Comparison of ENCODE assay signal across 23 mouse cellular contexts in genomic region chr6:124955212-124955611, GRCm38 (mm10). TPM values are rescaled to one million over a fixed set of nuclear protein-coding genes. Genes with fewer than 3 reads are reported as not detected.
DNase-seq lines count a peak whose midpoint lies in the region; TF ChIP-seq lines count a peak whose summit lies in the region.
"Had no signal": no experiment of that assay in that cellular context is flagged by ENCODE, and none has a peak within 500 bp of the region (broad histone marks: within the 10 kb centered on the region; RNA-seq: fewer than 3 reads in every experiment).

No protein-coding gene starts in this region.

- H3K27ac ChIP-seq in CH12.LX (ENCODE audit: insufficient read depth, low read depth) (no peak overlapping the region), ES-E14 (ENCODE audit: insufficient read depth, low read depth, low read length, poor library complexity, severe bottlenecking) (peak overlapping the region; percentile 99)
- H3K27ac ChIP-seq: heart, adult 2 months; heart, embryonic 10.5 days; heart, embryonic 13.5 days; hindbrain, embryonic 14.5 days; hindbrain, postnatal 0 days had no signal

- H3K9ac ChIP-seq in CH12.LX (ENCODE audit: insufficient read depth, low read depth): no peak overlapping the region
- H3K9ac ChIP-seq in ES-E14 (ENCODE audit: insufficient read depth, low read depth, low read length, poor library complexity, severe bottlenecking): 0 out of 2 replicates have a peak overlapping the region, but pooled peaks have one; percentile 10
- H3K9ac ChIP-seq: heart, embryonic 13.5 days; hindbrain, embryonic 14.5 days had no signal

- H3K27me3 ChIP-seq in CH12.LX (replicated peaks): no peaks in the 10 kb centered on the region
- H3K27me3 ChIP-seq: heart, embryonic 13.5 days; Patski had no signal

- DNase-seq in CH12.LX (ENCODE audit: extremely low read depth) (no peak), ES-E14 (ENCODE audit: low read depth, low spot score) (no peak), adipocyte (ENCODE audit: low spot score) (no peak)
- peak; percentile 95 for DNase-seq in fat pad, adult 2 months (ENCODE audit: extremely low read depth, low read depth, low spot score)
- DNase-seq in left cerebral cortex, adult 9 months (ENCODE audit: low spot score in 2 of 2): no peak
- no peak for DNase-seq in left cerebral cortex, postnatal 25 days (ENCODE audit: low spot score in 2 of 2)
- DNase-seq: adrenal gland, postnatal 10 days; adrenal gland, postnatal 36 days; cerebellum, adult 18-20 months; cerebellum, adult 9-10 months; cerebellum, postnatal 14 days; gastrocnemius, postnatal 25 days; heart, adult 2 months; heart, postnatal 14 days; heart, postnatal 4 days had no signal

- H3K36me3 ChIP-seq in CH12.LX (replicated peaks in 1 of 2; ENCODE audit: control insufficient read depth in 1 of 2, insufficient read depth in 1 of 2, low read length in 1 of 2) (peaks cover 38 to 73% of the 10 kb centered on the region in 2 experiments), ES-E14 (ENCODE audit: control insufficient read depth, insufficient read depth, low read length, poor library complexity, severe bottlenecking) (peaks cover 40% of the 10 kb centered on the region)

- no peaks in the 10 kb centered on the region for H3K79me2 ChIP-seq in CH12.LX (replicated peaks; ENCODE audit: control insufficient read depth, extremely low read depth, insufficient read depth, poor library complexity, severe bottlenecking)

- no peak for TF ChIP-seq POLR2A in CH12.LX (IDR thresholded peaks at IDR 0.05; ENCODE audit: low read depth, low read length)

- no peak for TF ChIP-seq EP300 in CH12.LX (IDR thresholded peaks at IDR 0.05; ENCODE audit: low read length)

- no peaks in the 10 kb centered on the region for H3K4me1 ChIP-seq in CH12.LX (ENCODE audit: control insufficient read depth in 1 of 2, insufficient read depth in 2 of 2)
- H3K4me1 ChIP-seq in ES-E14 (ENCODE audit: control insufficient read depth in 2 of 2, insufficient read depth in 2 of 2, low read length in 2 of 2, poor library complexity in 1 of 2): peaks cover 0 to 6% of the 10 kb centered on the region in 2 experiments; a peak in 1 of 4 replicates
- H3K4me1 ChIP-seq: heart, embryonic 10.5 days; heart, embryonic 13.5 days had no signal

- H3K9me3 ChIP-seq in CH12.LX (replicated peaks; ENCODE audit: low read length) (peaks cover 27% of the 10 kb centered on the region), ES-E14 (ENCODE audit: control insufficient read depth, insufficient read depth, low read depth, low read length) (peaks cover 9% of the 10 kb centered on the region)
- H3K9me3 ChIP-seq: heart, embryonic 10.5 days had no signal

- intact Hi-C loops in left cerebral cortex, postnatal 25 days (cut with DNase I): no loop called here

- H3K4me2 ChIP-seq in CH12.LX (ENCODE audit: insufficient read depth, low read depth, poor library complexity, severe bottlenecking): no peak overlapping the region
- H3K4me2 ChIP-seq: heart, embryonic 13.5 days; hindbrain, embryonic 14.5 days had no signal

- in situ Hi-C loops in CH12.LX (cut with MboI; ENCODE audit: low pct_ligation_motif_present, low pct_unique_long_range_greater_than_20kb, low sequenced_read_pairs) (no loop called here), ES-E14 (cut with MboI; ENCODE audit: low sequenced_read_pairs in 2 of 2, unreplicated experiment in 2 of 2) (no loop called here)

- no peak overlapping the region for H3K4me3 ChIP-seq in CH12.LX (replicated peaks in 1 of 3; ENCODE audit: low read depth in 2 of 3, low read length in 2 of 3, poor library complexity in 1 of 3)
- no peak overlapping the region for H3K4me3 ChIP-seq in ES-E14 (ENCODE audit: insufficient read depth in 1 of 2, low read depth in 1 of 2, low read length in 2 of 2, poor library complexity in 1 of 2, severe bottlenecking in 1 of 2)
- H3K4me3 ChIP-seq: heart, adult 2 months; heart, embryonic 10.5 days; heart, embryonic 13.5 days had no signal

- dilution Hi-C loops in CH12.LX (cut with MboI; ENCODE audit: extremely low pct_ligation_motif_present, extremely low pct_unique_long_range_greater_than_20kb, low sequenced_read_pairs): no loop called here

- TF ChIP-seq RAD21 in CH12.LX (IDR thresholded peaks at IDR 0.05; ENCODE audit: low read depth, low read length): no peak

- no peak for TF ChIP-seq CTCF in CH12.LX (conservative IDR thresholded peaks at IDR 0.05 in 1 of 2, IDR thresholded peaks at IDR 0.05 in 1 of 2; ENCODE audit: low read depth in 2 of 2, low read length in 2 of 2)

TF ChIP-seq in CH12.LX, 34 proteins besides CTCF, POLR2A, EP300 and RAD21:
- no peak for TF ChIP-seq SIN3A (IDR thresholded peaks at IDR 0.05; ENCODE audit: low read length)
- 0 out of 2 replicates have a peak, but pooled peaks have one; percentile 18 for TF ChIP-seq POLR2AphosphoS2 (IDR thresholded peaks at IDR 0.05; ENCODE audit: low read depth, low read length)

TF ChIP-seq in ES-E14, 5 proteins besides CTCF, POLR2A, EP300 and RAD21:
- no peak for TF ChIP-seq MAFK (IDR thresholded peaks at IDR 0.05; ENCODE audit: insufficient read depth, low read depth, low read length)
- TF ChIP-seq HCFC1 (IDR thresholded peaks at IDR 0.05; ENCODE audit: borderline replicate concordance, insufficient read depth, low read length): no peak
- no peak for TF ChIP-seq ZC3H11A (IDR thresholded peaks at IDR 0.05; ENCODE audit: borderline replicate concordance, low read depth, low read length)
- TF ChIP-seq ZNF384 (IDR thresholded peaks at IDR 0.05; ENCODE audit: low read depth, low read length): no peak
- TF ChIP-seq CHD2 (IDR thresholded peaks at IDR 0.05; ENCODE audit: low read depth, low read length): no peak

RNA-seq across cellular contexts. Expression of gene Cops7a, which starts 10.1 kb away (rescaled TPM):
- total RNA-seq in CH12.LX (2012; rRNA removed): 85.6 and 104 TPM in 2 replicates
- total RNA-seq in CH12.LX (2014; rRNA removed): 62.8 and 73.2 TPM in 2 replicates
- 98.6 and 114 TPM in 2 replicates for polyA plus RNA-seq in CH12.LX (2012; ENCODE audit: insufficient read length, low read depth)
- total RNA-seq in ES-E14 (2012; rRNA removed): 138 and 141 TPM in 2 replicates
- total RNA-seq in left cerebral cortex, postnatal 25 days (2021): 100 to 1,000 TPM; 149 to 163 TPM

RNA-seq across cellular contexts. Expression of gene Mlf2, which starts 24.0 kb away (rescaled TPM):
- total RNA-seq in CH12.LX (2012; rRNA removed) (116 and 129 TPM in 2 replicates), CH12.LX (2014; rRNA removed) (109 and 124 TPM in 2 replicates), ES-E14 (2012; rRNA removed) (179 and 196 TPM in 2 replicates)
- polyA plus RNA-seq in CH12.LX (2012; ENCODE audit: insufficient read length, low read depth): 203 and 210 TPM in 2 replicates
- total RNA-seq in left cerebral cortex, postnatal 25 days (2021): 100 to 1,000 TPM; 648 to 675 TPM

RNA-seq across cellular contexts. Expression of gene Ptms, which starts 35.3 kb away (rescaled TPM):
- total RNA-seq in CH12.LX (2012; rRNA removed) (11.0 and 12.8 TPM in 2 replicates), CH12.LX (2014; rRNA removed) (7.0 and 8.1 TPM in 2 replicates), ES-E14 (2012; rRNA removed) (66.7 and 67.4 TPM in 2 replicates)
- 96.6 and 99.6 TPM in 2 replicates for polyA plus RNA-seq in CH12.LX (2012; ENCODE audit: insufficient read length, low read depth)
- total RNA-seq in left cerebral cortex, postnatal 25 days (2021): 1,000 to 10,000 TPM in 1 of 2 experiments, 100 to 1,000 TPM in 1; 954 to 1,041 TPM

RNA-seq across cellular contexts. Expression of gene Pianp, which starts 41.3 kb away (rescaled TPM):
- total RNA-seq in CH12.LX (2012; rRNA removed) (0.08 TPM in 1 of 2 replicates, not detected in the other), CH12.LX (2014; rRNA removed) (not detected in 2 replicates), ES-E14 (2012; rRNA removed) (2.9 and 6.1 TPM in 2 replicates)
- polyA plus RNA-seq in CH12.LX (2012; ENCODE audit: insufficient read length, low read depth): not detected in 2 replicates
- total RNA-seq in left cerebral cortex, postnatal 25 days (2021): 100 to 1,000 TPM; 169 to 181 TPM
- total RNA-seq: G1E; gastrocnemius, postnatal 25 days; granulocyte monocyte progenitor cell, adult 5-6 weeks had no signal
- polyA plus RNA-seq: activated CD4-positive, CD25-positive, alpha-beta regulatory T cell, adult 4 months; G1E; heart, embryonic 10.5 days had no signal

RNA-seq across cellular contexts. Expression of gene Lag3, which starts 43.7 kb away (rescaled TPM):
- 1.2 and 1.9 TPM in 2 replicates for total RNA-seq in CH12.LX (2012; rRNA removed)
- 0.32 and 0.52 TPM in 2 replicates for total RNA-seq in CH12.LX (2014; rRNA removed)
- 1.5 and 2.0 TPM in 2 replicates for polyA plus RNA-seq in CH12.LX (2012; ENCODE audit: insufficient read length, low read depth)
- total RNA-seq in ES-E14 (2012; rRNA removed): 1.0 and 1.2 TPM in 2 replicates
- total RNA-seq in left cerebral cortex, postnatal 25 days (2021): 1 to 10 TPM; 2.9 to 3.6 TPM
- polyA plus RNA-seq: G1E had no signal

Comparison
In these comparisons a context has a peak if more than half of its experiments do, and no peak if none do; other contexts are left out.
1. RNA of gene Ptms, which starts 35.3 kb away (total RNA-seq): 954 to 1,041 TPM in left cerebral cortex, postnatal 25 days; 66.7 to 67.4 TPM in ES-E14 and 7.0 to 12.8 TPM in CH12.LX; every median in the first group is over 10 times any median in the second.